Mouse (Mus musculus) C2C12 (cell line): ENCODE measurements at regions not wholly inside any gene's neighbourhood (a gene's known extent, or its start where the extent isn't known, plus 50 kb on each side); places are given as distances from the start of the nearest gene placed in this dataset.

Source experiments
- CTCF ChIP-seq: IDR thresholded peaks from one replicate; pipeline ENCODE4 v1.5.1; 2011; ENCODE audit not compliant: control insufficient read depth, insufficient read depth, insufficient read length
- USF1 ChIP-seq: IDR thresholded peaks from one replicate; pipeline ENCODE4 v1.6.1; 2011; ENCODE audit warnings: low read depth, mild to moderate bottlenecking, control low read depth, moderate library complexity

DNA sequence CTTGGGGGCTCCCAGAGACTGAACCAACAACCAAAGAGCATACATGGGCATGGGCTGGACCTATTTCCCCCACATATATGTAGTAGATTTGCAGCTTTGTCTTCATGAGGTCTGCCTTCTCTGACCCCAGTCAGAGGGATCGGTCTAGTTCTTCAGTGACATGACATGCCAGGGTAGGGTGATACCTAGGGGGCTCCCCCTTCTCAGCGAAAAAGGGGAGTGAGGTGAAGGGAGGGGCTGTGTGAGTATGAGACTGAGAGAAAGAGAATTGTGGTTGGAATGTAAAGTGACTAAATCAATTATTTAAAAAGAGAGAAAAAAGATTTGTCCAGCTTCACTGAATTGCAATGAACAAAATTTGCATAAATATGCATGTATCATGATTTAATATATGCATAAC is 530.0 kb upstream of the Fam98a start:
- TF ChIP-seq USF1, result no peak
- no peak for TF ChIP-seq CTCF
